Mouse (Mus musculus) MEL (cell line): ENCODE measurements around the gene Gulp1.

Experiments used
- CTCF ChIP-seq, 3 experiments: IDR thresholded peaks in 2 of 3; conservative IDR thresholded peaks in 1 of 3; 2 replicates each; pipeline ENCODE4 v1.5.1; 2011 to 2012; ENCODE audit warnings: low read length in 3 of 3, low read depth in 2 of 3, mild to moderate bottlenecking in 2 of 3, improper control_type of control experiment in 1 of 3, inconsistent platforms in 1 of 3, mixed read lengths in 1 of 3, moderate library complexity in 1 of 3; ENCODE audit not compliant: control insufficient read depth in 1 of 3, insufficient read depth in 1 of 3, poor library complexity in 1 of 3, severe bottlenecking in 1 of 3
- GATA1 ChIP-seq: IDR thresholded peaks from 2 replicates; pipeline ENCODE4 v1.6.1; 2011; ENCODE audit warnings: low read depth, low read length, improper control_type of control experiment
- KAT2A ChIP-seq: conservative IDR thresholded peaks from 2 replicates; pipeline ENCODE4 v1.6.1; 2012; ENCODE audit warnings: low read depth, low read length, improper control_type of control experiment, inconsistent platforms
- MAFK ChIP-seq: IDR thresholded peaks from 2 replicates; pipeline ENCODE4 v1.6.1; 2011; ENCODE audit warnings: low read depth, mild to moderate bottlenecking, low read length, improper control_type of control experiment, borderline replicate concordance
- MAX ChIP-seq: IDR thresholded peaks from 2 replicates; pipeline ENCODE4 v1.6.1; 2011; ENCODE audit warnings: low read length, improper control_type of control experiment
- NELFE ChIP-seq: IDR thresholded peaks from 2 replicates; pipeline ENCODE4 v1.6.1; 2011; ENCODE audit warnings: low read depth, low read length, improper control_type of control experiment
- POLR2A ChIP-seq, 2 experiments: IDR thresholded peaks; 2 replicates each; pipeline ENCODE4 v1.6.1; 2011 to 2012; ENCODE audit warnings: low read length in 2 of 2, mild to moderate bottlenecking in 2 of 2, control low read depth in 1 of 2, improper control_type of control experiment in 1 of 2, low read depth in 1 of 2, moderate library complexity in 1 of 2; ENCODE audit not compliant: control insufficient read depth in 1 of 2, insufficient read depth in 1 of 2, poor library complexity in 1 of 2
- RAD21 ChIP-seq: IDR thresholded peaks from 2 replicates; pipeline ENCODE4 v1.6.1; 2011; ENCODE audit warnings: mild to moderate bottlenecking, low read depth, low read length, improper control_type of control experiment
- TBP ChIP-seq: IDR thresholded peaks from 2 replicates; pipeline ENCODE4 v1.8.0; 2011; ENCODE audit warnings: low read depth, low read length, improper control_type of control experiment
- TCF12 ChIP-seq: IDR thresholded peaks from 2 replicates; pipeline ENCODE4 v1.6.1; 2014; ENCODE audit warnings: low read depth, mild to moderate bottlenecking, inconsistent platforms, low read length, improper control_type of control experiment, moderate library complexity
- UBTF ChIP-seq: IDR thresholded peaks from 2 replicates; pipeline ENCODE4 v1.6.1; 2012; ENCODE audit warnings: low read depth, mild to moderate bottlenecking, inconsistent platforms, low read length, improper control_type of control experiment, moderate library complexity, borderline replicate concordance; ENCODE audit not compliant: insufficient read depth
- ZMIZ1 ChIP-seq: IDR thresholded peaks from 2 replicates; pipeline ENCODE4 v1.6.1; 2012; ENCODE audit warnings: low read depth, mild to moderate bottlenecking, inconsistent platforms, low read length, improper control_type of control experiment, moderate library complexity
- ZNF384 ChIP-seq: IDR thresholded peaks from 2 replicates; pipeline ENCODE4 v1.6.1; 2012; ENCODE audit warnings: low read depth, mild to moderate bottlenecking, inconsistent platforms, low read length, improper control_type of control experiment

GRCm38 (mm10) chr1:44645678-44646276, 94.5 kb downstream of the Gulp1 start:
- TF ChIP-seq KAT2A (no peak), CTCF (IDR thresholded peaks at IDR 0.05 in 2 of 3, conservative IDR thresholded peaks at IDR 0.05 in 1 of 3; ENCODE audit: control insufficient read depth in 1 of 3, insufficient read depth in 1 of 3, low read depth in 2 of 3, low read length in 3 of 3, poor library complexity in 1 of 3, severe bottlenecking in 1 of 3) (no peak), GATA1 (no peak), MAX (no peak), ZNF384 (no peak), TCF12 (no peak), POLR2A (IDR thresholded peaks at IDR 0.05; ENCODE audit: control insufficient read depth in 1 of 2, insufficient read depth in 1 of 2, low read depth in 1 of 2, low read length in 2 of 2, poor library complexity in 1 of 2) (no peak), MAFK (no peak), TBP (no peak), UBTF (no peak), NELFE (no peak), RAD21 (no peak), ZMIZ1 (no peak)
